Mouse (Mus musculus): ENCODE data around the gene Mcpt4.

DNA sequence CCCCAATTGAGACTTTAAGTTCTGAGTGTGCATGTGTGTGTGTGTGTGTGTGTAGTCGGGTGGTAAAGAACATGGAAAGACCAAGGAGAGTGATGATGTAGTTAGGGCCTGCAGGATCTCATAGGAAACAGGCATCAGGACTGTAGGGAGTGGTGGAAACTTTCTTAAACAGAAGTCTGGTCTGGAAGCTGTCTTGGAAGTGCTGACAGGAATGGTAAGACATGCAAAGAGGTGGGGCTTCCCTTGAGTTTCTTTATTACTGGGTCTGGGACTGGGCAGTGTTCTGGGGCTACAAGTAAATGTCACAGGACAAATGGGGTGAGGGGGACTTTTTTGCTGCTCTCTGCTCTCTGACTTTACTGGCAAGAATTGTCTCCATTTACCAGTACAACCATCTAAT, 35.5 kb upstream of the Mcpt4 start:
- no peak for TF ChIP-seq CTCF (IDR thresholded peaks at IDR 0.05; ENCODE audit: low read depth)
- TF ChIP-seq EP300 (IDR thresholded peaks at IDR 0.05; ENCODE audit: low read depth), result no peak

Measured in heart, postnatal 0 days (tissue).